Mouse (Mus musculus) fibroblast of lung, adult 2 months (primary cell): ENCODE data around the gene Prkce.

Experiments used
- DNase-seq: peaks from one replicate; pipeline ENCODE4 v3.0.0-alpha.2; 2011; ENCODE audit warnings: low read depth

Gene Prkce

GRCm38 (mm10) chr17:86415989-86416388 is 248.4 kb downstream of the Prkce start:
- DNase-seq = no peak

GRCm38 (mm10) chr17:86418334-86418733 is 250.7 kb downstream of the Prkce start:
- no peak for DNase-seq

- no peak for DNase-seq
Measured at GRCm38 (mm10) chr17:86419199-86419598, 251.6 kb downstream of the Prkce start.

GRCm38 (mm10) chr17:86420646-86421338 is 253.2 kb downstream of the Prkce start:
- DNase-seq = no peak

GRCm38 (mm10) chr17:86422023-86422422 is 254.4 kb downstream of the Prkce start:
- no peak for DNase-seq

- DNase-seq = no peak
Measured at GRCm38 (mm10) chr17:86429877-86430276, 262.3 kb downstream of the Prkce start.

- DNase-seq = no peak
Measured at GRCm38 (mm10) chr17:86433117-86433516, 265.5 kb downstream of the Prkce start.

- DNase-seq = no peak
Measured at GRCm38 (mm10) chr17:86433813-86434212, 266.2 kb downstream of the Prkce start.

GRCm38 (mm10) chr17:86434781-86435180 is 267.2 kb downstream of the Prkce start:
- DNase-seq = no peak

GRCm38 (mm10) chr17:86435570-86435969 is 268.0 kb downstream of the Prkce start:
- no peak for DNase-seq

GRCm38 (mm10) chr17:86435984-86436383 is 268.4 kb downstream of the Prkce start:
- DNase-seq = no peak

GRCm38 (mm10) chr17:86436583-86437370 is 269.2 kb downstream of the Prkce start:
- no peak for DNase-seq

GRCm38 (mm10) chr17:86437516-86438277 is 270.1 kb downstream of the Prkce start:
- no peak for DNase-seq

GRCm38 (mm10) chr17:86438278-86438661 is 270.7 kb downstream of the Prkce start:
- DNase-seq = no peak

GRCm38 (mm10) chr17:86438763-86439162 is 271.2 kb downstream of the Prkce start:
- no peak for DNase-seq

- no peak for DNase-seq
Measured at GRCm38 (mm10) chr17:86441098-86441497, 273.5 kb downstream of the Prkce start.

- no peak for DNase-seq
Measured at GRCm38 (mm10) chr17:86443886-86444285, 276.3 kb downstream of the Prkce start.

GRCm38 (mm10) chr17:86444578-86445419 is 277.2 kb downstream of the Prkce start:
- peak; percentile 96 for DNase-seq

- no peak for DNase-seq
Measured at GRCm38 (mm10) chr17:86445420-86445720, 277.8 kb downstream of the Prkce start.

GRCm38 (mm10) chr17:86445900-86446299 is 278.3 kb downstream of the Prkce start:
- DNase-seq = no peak

GRCm38 (mm10) chr17:86447101-86447598 is 279.6 kb downstream of the Prkce start:
- no peak for DNase-seq

- no peak for DNase-seq
Measured at GRCm38 (mm10) chr17:86452934-86453333, 285.3 kb downstream of the Prkce start.
